Mouse (Mus musculus): ENCODE data around the gene Ankrd44. TPM values are rescaled to one million over a fixed set of nuclear protein-coding genes. Genes with fewer than 3 reads are reported as not detected.

Gene Ankrd44
- polyA plus RNA-seq, 1 experiment from 2014 or later = 33.0 TPM

DNA sequence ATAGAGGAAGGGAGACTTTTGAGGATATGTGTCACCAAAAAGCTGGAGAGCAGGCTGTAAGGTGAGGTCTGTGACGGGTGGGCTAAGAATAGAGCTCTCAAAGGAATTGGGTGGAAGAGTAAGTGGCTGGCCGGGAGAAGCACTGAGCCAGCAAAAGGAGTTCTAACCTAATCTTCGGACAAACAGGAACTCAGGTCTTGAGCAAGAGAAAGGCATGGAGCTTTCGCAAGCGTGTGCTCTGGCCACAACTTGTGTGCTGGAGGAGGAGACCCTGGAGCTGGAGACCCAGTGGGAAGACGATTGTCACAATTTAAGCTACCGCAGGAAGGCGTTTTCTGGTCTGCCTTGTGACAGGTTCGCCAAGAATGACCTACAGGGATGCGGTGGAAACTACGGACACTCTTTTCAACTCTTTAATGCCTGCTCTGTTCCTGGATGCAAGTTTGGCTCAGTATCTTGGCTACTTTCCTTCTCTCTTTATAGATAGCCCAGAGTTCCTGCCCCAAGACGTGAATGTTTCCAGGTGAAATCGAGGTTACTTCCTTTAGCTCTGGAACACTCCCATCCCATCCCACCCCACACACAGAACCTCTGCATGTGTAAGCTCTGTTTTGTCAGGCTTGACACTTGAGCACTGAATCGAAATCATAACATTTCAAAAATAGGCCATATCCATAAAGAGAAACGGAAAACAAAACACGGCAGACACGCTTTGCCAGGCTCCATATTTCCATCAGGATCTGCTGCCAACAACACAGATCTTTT, 88.3 kb downstream of the Ankrd44 start:
- no peaks in the 10 kb centered on the region for H3K36me3 ChIP-seq (ENCODE audit: inconsistent target)
- peaks cover 80% of the 10 kb centered on the region; the same call in 1 of the 2 replicates for H3K79me2 ChIP-seq (ENCODE audit: inconsistent target)
- peak overlapping the region; percentile 55 for H3K27ac ChIP-seq
- H3K4me3 ChIP-seq (ENCODE audit: inconsistent target) = no peak overlapping the region
- WGBS (ENCODE audit: missing documents) = 25% methylated on average over 17 of the region's 17 CpGs

- 43% methylated on average over 6 of the region's 6 CpGs for WGBS (ENCODE audit: missing documents)
- Histone ChIP-seq H3K36me3 (ENCODE audit: inconsistent target) (no peaks in the 10 kb centered on the region), H3K27ac (no peak overlapping the region), H3K79me2 (ENCODE audit: inconsistent target) (peaks cover 74% of the 10 kb centered on the region; the same call in 1 of the 2 replicates), H3K4me3 (ENCODE audit: inconsistent target) (no peak overlapping the region)
Observed at GRCm38 (mm10) chr1:54835661-54836205, 90.5 kb downstream of the Ankrd44 start.

DNA sequence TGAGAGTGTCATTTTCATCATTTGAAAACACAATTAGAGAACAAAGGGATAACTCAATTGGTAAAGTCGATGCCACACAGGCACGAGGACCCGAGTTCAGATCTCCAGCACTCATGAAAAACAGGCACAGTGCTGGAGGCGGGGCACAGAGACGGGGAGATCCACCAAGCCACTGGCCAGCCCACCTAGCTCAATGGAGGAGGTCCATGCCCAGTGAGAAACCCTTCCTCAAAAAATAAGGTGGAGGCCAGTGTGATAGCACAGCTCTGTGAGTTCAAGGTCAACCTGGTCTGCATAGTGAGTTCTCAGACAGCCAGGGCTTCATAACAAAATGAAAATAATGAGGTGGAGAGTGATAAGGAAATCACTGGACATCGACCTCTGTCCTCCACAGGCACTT, 93.0 kb downstream of the Ankrd44 start:
- Histone ChIP-seq H3K4me3 (ENCODE audit: inconsistent target) (no peak overlapping the region), H3K27ac (no peak overlapping the region), H3K36me3 (ENCODE audit: inconsistent target) (no peaks in the 10 kb centered on the region), H3K79me2 (ENCODE audit: inconsistent target) (peaks cover 69% of the 10 kb centered on the region; the same call in 1 of the 2 replicates)
- WGBS (ENCODE audit: missing documents) = 91% methylated on average over 4 of the region's 6 CpGs

DNA sequence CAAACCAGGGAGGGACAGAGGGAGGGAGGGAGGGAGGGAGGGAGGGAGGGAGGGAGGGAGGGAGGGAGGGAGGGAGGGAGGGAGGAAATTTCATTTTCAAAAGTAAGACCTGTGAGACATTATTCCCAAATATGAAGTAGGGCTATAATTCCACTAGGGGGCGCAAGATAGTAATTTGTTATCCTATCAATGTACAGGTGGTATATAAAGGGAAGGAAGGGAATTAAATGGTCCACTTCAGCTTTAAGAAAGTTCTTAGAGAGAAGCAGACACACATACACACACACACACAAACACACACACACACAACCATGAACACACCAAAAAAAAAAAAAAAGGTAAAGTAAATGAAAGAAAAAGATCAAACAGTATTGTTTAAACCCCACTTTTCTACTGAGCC, 93.4 kb downstream of the Ankrd44 start:
- Histone ChIP-seq H3K27ac (no peak overlapping the region), H3K4me3 (ENCODE audit: inconsistent target) (no peak overlapping the region), H3K36me3 (ENCODE audit: inconsistent target) (no peaks in the 10 kb centered on the region), H3K79me2 (ENCODE audit: inconsistent target) (peaks cover 69% of the 10 kb centered on the region; the same call in 1 of the 2 replicates)
- 20% methylated on average over 1 of the region's 1 CpGs for WGBS (ENCODE audit: missing documents)

- Histone ChIP-seq H3K36me3 (ENCODE audit: inconsistent target) (no peaks in the 10 kb centered on the region), H3K4me3 (ENCODE audit: inconsistent target) (no peak overlapping the region), H3K27ac (no peak overlapping the region), H3K79me2 (ENCODE audit: inconsistent target) (peaks cover 49% of the 10 kb centered on the region; the same call in 1 of the 2 replicates)
- 97% methylated on average over 6 of the region's 6 CpGs for WGBS (ENCODE audit: missing documents)
Observed at GRCm38 (mm10) chr1:54830223-54830622, 96.0 kb downstream of the Ankrd44 start.

- Histone ChIP-seq H3K36me3 (ENCODE audit: inconsistent target) (no peaks in the 10 kb centered on the region), H3K27ac (no peak overlapping the region), H3K4me3 (ENCODE audit: inconsistent target) (no peak overlapping the region), H3K79me2 (ENCODE audit: inconsistent target) (peaks cover 44% of the 10 kb centered on the region; the same call in 1 of the 2 replicates)
- 97% methylated on average over 5 of the region's 5 CpGs for WGBS (ENCODE audit: missing documents)
Observed at GRCm38 (mm10) chr1:54829681-54830213, 96.4 kb downstream of the Ankrd44 start.

DNA sequence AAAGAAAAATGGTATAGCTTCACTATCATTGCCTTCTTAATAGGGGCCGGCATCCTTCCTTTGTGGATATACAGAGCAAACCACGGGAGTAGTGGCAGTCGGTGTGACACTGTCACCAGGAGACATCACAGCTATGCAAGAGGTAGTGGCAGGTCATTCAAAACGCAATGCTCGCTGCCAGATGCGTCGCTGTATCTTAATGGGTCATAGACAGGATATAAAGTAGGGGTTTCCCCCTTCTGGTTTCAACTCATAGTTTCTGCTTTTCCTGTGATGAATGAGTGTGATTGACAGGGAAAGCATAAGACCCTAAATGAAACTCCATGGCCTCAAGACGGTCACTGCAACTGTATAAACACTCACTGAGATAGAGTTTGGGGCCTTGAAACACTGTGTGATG, 98.4 kb downstream of the Ankrd44 start:
- WGBS (ENCODE audit: missing documents) = 29% methylated on average over 8 of the region's 8 CpGs
- no peak overlapping the region for H3K27ac ChIP-seq
- no peak overlapping the region for H3K4me3 ChIP-seq (ENCODE audit: inconsistent target)
- peaks cover 26% of the 10 kb centered on the region; the same call in 1 of the 2 replicates for H3K79me2 ChIP-seq (ENCODE audit: inconsistent target)
- H3K36me3 ChIP-seq (ENCODE audit: inconsistent target) = peaks cover 10% of the 10 kb centered on the region; the same call in 1 of the 2 replicates

GRCm38 (mm10) chr1:54827351-54827750, 98.8 kb downstream of the Ankrd44 start:
- WGBS (ENCODE audit: missing documents) = 89% methylated on average over 3 of the region's 3 CpGs
- H3K36me3 ChIP-seq (ENCODE audit: inconsistent target) = peaks cover 14% of the 10 kb centered on the region; the same call in 1 of the 2 replicates
- H3K4me3 ChIP-seq (ENCODE audit: inconsistent target) = no peak overlapping the region
- H3K27ac ChIP-seq = no peak overlapping the region
- peaks cover 25% of the 10 kb centered on the region; the same call in 1 of the 2 replicates for H3K79me2 ChIP-seq (ENCODE audit: inconsistent target)

DNA sequence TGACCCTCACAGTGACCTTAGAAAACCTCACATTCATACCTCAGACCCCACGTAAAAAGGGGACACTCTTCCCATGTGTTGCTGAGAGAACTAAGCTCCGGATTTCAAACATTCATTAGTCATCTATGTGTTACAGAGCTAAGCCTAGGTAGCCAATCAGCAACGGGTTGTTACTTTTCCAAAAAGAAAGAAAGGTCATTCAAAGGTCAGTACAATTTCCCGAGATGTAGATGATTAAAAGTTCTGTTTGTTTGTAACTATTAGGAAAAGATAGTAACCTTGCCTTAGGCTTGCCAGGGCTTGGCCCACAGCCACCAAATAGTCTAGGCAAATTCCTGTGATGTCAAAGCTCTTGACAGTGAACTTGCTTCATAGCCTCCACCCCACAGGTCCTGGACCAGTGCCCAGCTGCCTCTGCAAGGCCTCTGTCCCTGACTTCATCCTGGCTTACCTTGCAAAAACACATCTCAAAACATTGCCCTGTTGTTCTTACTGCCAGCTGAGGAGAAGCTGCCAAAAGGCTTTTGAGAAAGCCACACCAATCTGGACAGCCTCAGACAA, 99.7 kb downstream of the Ankrd44 start:
- H3K4me3 ChIP-seq (ENCODE audit: inconsistent target) = no peak overlapping the region
- H3K27ac ChIP-seq = no peak overlapping the region
- H3K36me3 ChIP-seq (ENCODE audit: inconsistent target) = peaks cover 14% of the 10 kb centered on the region; the same call in 1 of the 2 replicates
- WGBS (ENCODE audit: missing documents) = 89% methylated on average over 4 of the region's 4 CpGs
- H3K79me2 ChIP-seq (ENCODE audit: inconsistent target) = peaks cover 17% of the 10 kb centered on the region; the same call in 1 of the 2 replicates

GRCm38 (mm10) chr1:54825718-54826425, 100.3 kb downstream of the Ankrd44 start:
- H3K27ac ChIP-seq = no peak overlapping the region
- WGBS (ENCODE audit: missing documents) = 66% methylated on average over 6 of the region's 6 CpGs
- peaks cover 14% of the 10 kb centered on the region; the same call in 1 of the 2 replicates for H3K36me3 ChIP-seq (ENCODE audit: inconsistent target)
- H3K4me3 ChIP-seq (ENCODE audit: inconsistent target) = no peak overlapping the region
- peaks cover 13% of the 10 kb centered on the region; the same call in 1 of the 2 replicates for H3K79me2 ChIP-seq (ENCODE audit: inconsistent target)

GRCm38 (mm10) chr1:54824106-54824808, 101.9 kb downstream of the Ankrd44 start:
- 86% methylated on average over 14 of the region's 14 CpGs for WGBS (ENCODE audit: missing documents)
- H3K36me3 ChIP-seq (ENCODE audit: inconsistent target) = peaks cover 14% of the 10 kb centered on the region; the same call in 1 of the 2 replicates

DNA sequence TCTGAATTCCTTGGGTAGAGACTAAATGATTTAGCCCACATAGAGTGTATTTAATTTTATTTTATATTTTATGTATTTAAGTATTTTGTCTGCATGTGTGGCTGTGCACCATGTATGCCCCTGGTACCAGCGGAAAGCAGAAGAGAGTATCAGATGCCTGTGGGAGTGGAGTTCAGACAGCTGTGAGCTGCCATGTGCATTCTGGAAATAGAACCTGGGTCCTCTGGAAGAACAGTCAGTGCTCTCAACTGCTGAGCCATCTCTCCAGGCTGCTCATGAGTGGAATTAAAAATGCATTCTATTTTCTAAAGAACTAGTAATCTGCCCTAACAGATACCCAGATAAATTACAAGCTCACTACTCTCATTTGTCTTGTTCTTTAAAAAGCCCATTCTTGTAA, 104.4 kb downstream of the Ankrd44 start:
- Histone ChIP-seq H3K79me2 (ENCODE audit: inconsistent target) (no peaks in the 10 kb centered on the region; the same call in 1 of the 2 replicates), H3K36me3 (ENCODE audit: inconsistent target) (peaks cover 14% of the 10 kb centered on the region; the same call in 1 of the 2 replicates), H3K4me3 (ENCODE audit: inconsistent target) (no peak overlapping the region), H3K27ac (no peak overlapping the region)
- WGBS (ENCODE audit: missing documents) = 80% methylated on average over 1 of the region's 1 CpGs

More at GRCm38 (mm10) chr1:54824106-54824808, 101.9 kb downstream of the Ankrd44 start:
- H3K27ac ChIP-seq = no peak overlapping the region
- H3K79me2 ChIP-seq (ENCODE audit: inconsistent target) = peaks cover 5% of the 10 kb centered on the region; the same call in 1 of the 2 replicates
- no peak overlapping the region for H3K4me3 ChIP-seq (ENCODE audit: inconsistent target)

GRCm38 (mm10) chr1:54815206-54815855, 110.9 kb downstream of the Ankrd44 start:
- 92% methylated on average over 9 of the region's 9 CpGs for WGBS (ENCODE audit: missing documents)
- Histone ChIP-seq H3K36me3 (ENCODE audit: inconsistent target) (no peaks in the 10 kb centered on the region), H3K79me2 (ENCODE audit: inconsistent target) (no peaks in the 10 kb centered on the region; the same call in 1 of the 2 replicates), H3K4me3 (ENCODE audit: inconsistent target) (no peak overlapping the region), H3K27ac (no peak overlapping the region)

Measured in macrophage (primary cell).